Mouse (Mus musculus): ENCODE data around the gene Xlr4b.
"Not testable (repeated sequence)": the region's sequence is repeated elsewhere in the genome, so short reads cannot be mapped to it uniquely, and the experiment has no call there.

Gene Xlr4b

DNA sequence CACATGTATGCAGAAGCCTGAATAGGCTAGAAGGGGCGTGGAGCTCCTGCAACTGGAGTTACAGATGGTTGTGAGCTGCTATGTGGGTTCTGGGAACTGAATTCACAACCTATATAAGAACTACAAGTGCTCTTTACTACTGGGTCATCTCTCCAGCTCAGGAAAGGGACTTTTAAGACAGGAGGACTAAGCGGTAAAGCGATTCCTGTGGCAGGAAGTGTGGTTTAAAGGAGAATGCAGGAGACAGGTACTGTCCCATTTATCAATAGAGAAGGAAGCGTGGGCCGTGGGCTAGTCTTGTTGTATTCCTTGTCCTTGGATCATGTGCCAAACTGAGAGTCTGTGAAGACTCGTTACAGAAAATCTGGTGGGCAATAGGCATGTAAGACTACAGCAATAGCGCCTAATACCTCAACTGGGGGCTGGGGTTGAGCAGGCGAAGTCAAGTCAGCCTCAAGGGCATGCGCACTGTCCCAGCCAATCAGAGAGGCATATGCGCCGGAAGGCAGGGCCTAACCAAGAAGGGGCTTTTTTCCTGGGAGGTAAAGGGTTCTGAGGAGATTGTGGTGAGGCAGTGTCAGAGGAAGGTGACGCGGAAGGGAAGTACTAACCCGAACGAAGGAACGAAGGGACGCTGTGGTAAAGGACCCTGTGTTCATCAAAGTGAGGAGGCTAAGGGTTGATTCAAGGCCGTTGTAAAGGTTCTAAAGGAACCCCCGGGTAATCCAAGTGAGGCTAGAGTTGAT, at the start of gene Xlr4b:
Gene Xlr4b, plus strand, starts transcription at position 515 of the 746 bp plus-strand sequence.
- in situ Hi-C loops (cut with MboI, MseI), result loop anchor here (10.0 kb wide), 1 partner anchor 1731 kb away; no protein-coding TSS in a partner anchor

DNA sequence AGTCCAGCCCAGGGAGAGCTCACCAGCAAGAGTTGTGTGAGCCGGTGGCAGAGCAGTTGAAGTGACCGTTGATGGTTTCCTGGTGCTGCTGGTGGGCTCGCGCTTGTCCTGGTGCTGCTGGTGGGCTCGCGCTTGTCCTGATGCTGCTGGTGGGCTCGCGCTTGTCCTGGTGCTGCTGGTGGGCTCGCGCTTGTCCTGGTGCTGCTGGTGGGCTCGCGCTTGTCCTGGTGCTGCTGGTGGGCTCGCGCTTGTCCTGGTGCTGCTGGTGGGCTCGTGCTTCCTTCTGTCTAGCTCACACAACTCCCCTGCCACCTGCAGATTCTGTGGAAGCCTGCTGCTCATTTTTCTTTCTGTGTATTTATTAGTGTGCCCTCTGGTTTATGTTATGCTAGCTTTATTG, 37.2 kb upstream of the Xlr4b start, which contains the start of gene Spin2d:
Gene Spin2d, minus strand, starts transcription at position 101 of the 400 bp plus-strand sequence.
- in situ Hi-C loops (cut with MboI, MseI), result not testable (repeated sequence)

DNA sequence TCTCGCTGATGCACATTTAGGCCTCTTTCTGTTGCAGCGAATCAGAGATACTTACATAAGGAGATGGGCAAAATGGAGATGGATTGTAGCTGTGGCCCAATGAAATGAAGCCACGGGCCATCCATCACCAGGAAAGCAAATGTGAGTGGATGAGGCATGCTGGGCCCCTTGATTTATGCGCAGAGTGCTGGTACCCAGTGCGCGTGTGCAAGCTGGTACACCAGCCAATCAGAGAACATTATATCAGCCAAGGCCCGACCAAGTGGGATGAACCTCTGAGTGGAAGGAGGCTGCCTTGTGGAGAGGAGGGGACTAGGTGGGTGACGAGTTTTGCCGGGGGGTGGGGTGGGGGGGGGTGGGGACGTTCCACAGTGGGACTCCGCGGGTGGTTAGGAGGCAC, 22.2 kb upstream of the Xlr4b start, which contains the start of gene Xlr3b:
Gene Xlr3b, plus strand, starts transcription at position 274 of the 400 bp plus-strand sequence.
- in situ Hi-C loops (cut with MboI, MseI), result loop anchor here (5.0 kb wide), 1 partner anchor 1500 kb away; no protein-coding TSS in a partner anchor

DNA sequence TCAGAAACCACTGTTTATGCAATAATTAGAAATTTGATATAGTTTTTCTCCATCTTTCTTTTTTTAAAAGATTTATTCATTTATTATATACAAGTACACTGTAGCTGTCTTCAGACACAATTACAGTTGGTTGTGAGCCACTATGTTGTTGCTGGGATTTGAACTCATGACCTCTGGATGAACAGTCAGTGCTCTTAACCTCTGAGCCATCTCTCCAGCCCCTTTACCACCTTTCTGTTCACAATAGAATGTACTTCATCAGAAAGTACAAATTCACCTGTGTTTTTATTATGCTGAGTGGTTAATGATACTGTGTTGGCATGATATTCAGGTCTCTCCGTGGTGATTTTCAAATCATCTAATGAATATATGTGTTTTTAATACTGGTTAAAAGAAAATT, 11.2 kb downstream of the Xlr4b start:
- in situ Hi-C loops (cut with MboI, MseI), result no loop called here

DNA sequence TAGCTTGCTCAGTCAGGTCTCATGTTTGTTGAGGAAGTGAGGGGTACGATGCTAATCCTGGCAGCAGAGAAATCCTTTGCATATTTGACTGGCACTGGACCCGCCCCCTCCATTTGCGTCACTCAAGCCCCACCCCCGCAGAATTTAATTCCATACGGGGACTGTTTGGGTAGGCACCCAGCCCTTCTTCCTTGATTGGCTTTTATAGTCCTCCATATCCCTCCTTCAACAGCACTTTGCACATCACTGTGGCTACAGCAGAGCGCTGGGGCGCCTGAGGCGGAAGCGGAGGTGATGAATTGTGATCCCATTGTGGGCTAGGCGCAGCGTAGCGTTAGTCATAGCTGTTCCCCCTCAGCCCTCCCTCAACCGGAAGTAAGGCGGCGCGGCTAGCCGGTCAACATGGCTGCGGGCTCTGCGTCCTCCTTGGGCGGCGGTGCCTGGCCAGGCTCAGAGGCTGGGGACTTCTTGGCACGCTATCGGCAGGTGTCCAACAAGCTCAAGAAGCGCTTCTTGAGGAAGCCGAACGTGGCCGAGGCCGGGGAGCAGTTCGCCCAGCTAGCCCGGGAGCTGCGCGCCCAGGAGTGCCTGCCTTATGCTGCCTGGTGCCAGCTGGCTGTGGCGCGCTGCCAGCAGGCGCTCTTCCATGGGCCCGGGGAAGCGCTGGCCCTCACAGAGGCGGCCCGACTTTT, 13.9 kb downstream of the Xlr4b start, which contains the start of gene F8a:
Gene F8a, plus strand, starts transcription at position 378 of the 692 bp plus-strand sequence.
- in situ Hi-C loops (cut with MboI, MseI), result no loop called here

DNA sequence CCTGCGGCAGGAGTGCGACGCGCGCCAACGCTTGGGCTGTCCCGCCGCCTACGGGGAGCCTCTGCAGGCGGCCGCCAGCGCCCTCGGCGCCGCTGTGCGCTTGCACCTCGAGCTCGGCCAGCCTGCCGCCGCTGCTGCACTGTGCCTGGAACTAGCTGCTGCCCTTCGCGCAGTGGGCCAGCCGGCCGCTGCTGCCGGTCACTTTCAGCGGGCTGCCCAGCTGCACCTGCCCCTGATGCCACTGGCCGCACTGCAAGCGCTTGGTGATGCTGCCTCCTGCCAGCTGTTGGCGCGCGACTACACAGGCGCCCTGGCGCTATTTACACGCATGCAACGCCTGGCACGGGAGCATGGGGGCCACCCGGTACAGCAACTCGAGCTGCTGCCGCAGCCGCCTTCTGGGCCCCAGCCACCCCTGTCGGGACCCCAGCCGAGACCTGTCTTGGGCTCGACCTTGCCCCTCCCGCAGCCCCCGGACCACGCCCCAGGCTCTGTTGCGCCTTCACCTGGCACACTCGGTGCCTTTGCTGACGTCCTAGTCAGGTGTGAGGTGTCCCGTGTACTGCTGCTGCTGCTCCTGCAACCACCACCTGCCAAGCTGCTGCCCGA, 14.6 kb downstream of the Xlr4b start:
- in situ Hi-C loops (cut with MboI, MseI), result no loop called here

DNA sequence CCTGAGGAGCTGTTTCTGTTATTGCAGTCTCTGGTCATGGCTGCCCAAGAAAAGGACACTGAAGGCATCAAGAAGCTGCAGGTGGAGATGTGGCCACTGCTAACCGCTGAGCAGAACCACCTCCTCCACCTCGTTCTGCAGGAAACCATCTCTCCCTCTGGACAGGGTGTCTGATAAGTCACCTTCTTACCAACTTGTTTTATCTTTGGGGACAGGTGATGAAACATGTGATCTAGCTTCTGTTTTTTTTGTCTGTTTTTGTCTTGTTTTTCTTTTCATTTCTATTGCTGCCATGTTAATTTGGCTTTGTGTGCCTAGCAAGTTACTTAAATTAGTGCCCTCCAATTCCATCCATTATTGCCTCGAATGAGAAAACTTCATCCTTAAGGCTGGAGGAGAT, 15.2 kb downstream of the Xlr4b start:
- in situ Hi-C loops (cut with MboI, MseI), result no loop called here

DNA sequence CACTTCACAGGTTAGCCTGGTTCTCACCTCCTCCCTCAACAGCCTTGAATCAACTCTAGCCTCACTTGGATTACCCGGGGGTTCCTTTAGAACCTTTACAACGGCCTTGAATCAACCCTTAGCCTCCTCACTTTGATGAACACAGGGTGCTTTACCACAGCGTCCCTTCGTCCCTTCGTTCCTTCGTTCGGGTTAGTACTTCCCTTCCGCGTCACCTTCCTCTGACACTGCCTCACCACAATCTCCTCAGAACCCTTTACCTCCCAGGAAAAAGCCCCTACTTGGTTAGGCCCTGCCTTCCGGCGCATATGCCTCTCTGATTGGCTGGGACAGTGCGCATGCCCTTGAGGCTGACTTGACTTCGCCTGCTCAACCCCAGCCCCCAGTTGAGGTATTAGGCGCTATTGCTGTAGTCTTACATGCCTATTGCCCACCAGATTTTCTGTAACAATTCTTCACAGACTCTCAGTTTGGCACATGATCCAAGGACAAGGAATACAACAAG, 28.7 kb downstream of the Xlr4b start, which contains the start of gene Xlr4c:
Gene Xlr4c, minus strand, starts transcription at position 310 of the 505 bp plus-strand sequence.
- in situ Hi-C loops (cut with MboI, MseI), result loop anchor here (5.0 kb wide), 1 partner anchor 1699 kb away; no protein-coding TSS in a partner anchor

DNA sequence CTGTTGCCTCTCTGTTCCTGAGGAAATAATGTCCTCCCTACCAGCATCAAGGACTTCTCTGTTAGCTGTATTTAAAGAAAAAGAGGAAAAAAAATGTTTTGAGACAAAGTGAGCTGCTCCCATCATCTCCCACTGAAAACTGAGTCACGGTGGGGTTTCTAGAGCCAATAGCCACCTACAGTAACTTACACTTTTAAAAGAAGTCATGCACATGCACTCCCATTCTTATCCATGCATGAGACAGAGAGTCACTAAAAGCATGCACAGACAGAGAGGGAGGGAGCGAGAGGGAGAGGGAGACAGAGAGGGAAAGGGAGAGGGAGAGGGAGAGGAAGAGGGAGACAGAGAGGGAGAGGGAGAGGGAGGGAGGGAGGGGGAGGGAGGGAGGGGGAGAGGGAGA, 48.3 kb downstream of the Xlr4b start:
- in situ Hi-C loops (cut with MboI, MseI), result loop anchor here (5.0 kb wide), 1 partner anchor 1435 kb away; no protein-coding TSS in a partner anchor

DNA sequence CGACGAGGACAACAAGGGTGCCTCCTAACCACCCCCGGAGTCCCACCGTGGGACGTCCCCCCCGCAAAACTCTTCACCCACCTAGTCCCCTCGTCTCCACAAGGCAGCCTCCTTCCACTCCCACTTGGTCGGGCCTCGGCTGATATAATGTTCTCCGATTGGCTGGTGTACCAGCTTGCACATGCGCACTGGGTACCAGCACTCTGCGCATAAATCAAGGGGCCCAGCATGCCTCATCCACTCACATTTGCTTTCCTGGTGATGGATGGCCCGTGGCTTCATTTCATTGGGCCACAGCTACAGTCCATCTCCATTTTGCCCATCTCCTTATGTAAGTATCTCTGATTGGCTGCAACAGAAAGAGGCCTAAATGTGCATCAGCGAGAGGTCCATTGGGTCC, 51.1 kb downstream of the Xlr4b start, which contains the start of gene Xlr3c:
Gene Xlr3c, minus strand, starts transcription at position 121 of the 400 bp plus-strand sequence.
- in situ Hi-C loops (cut with MboI, MseI), result not testable (repeated sequence)
